Mouse (Mus musculus): ENCODE results near the gene Tmx2. TPM values are rescaled to one million over a fixed set of nuclear protein-coding genes. Genes with fewer than 3 reads are reported as not detected.
"Not testable (repeated sequence)": the region's sequence is repeated elsewhere in the genome, so short reads cannot be mapped to it uniquely, and the experiment has no call there.

The Tmx2 gene
- total RNA-seq, 1 experiment from 2014 or later = 48.9 TPM

- no peak for ATAC-seq (replicated peaks in 1 of 2; ENCODE audit: insufficient read depth in 1 of 2, low FRiP score in 2 of 2, low TSS enrichment in 1 of 2, low read depth in 1 of 2, poor library complexity in 2 of 2, severe bottlenecking in 2 of 2)
These were observed 24.6 kb upstream of the Tmx2 start for GRCm38 (mm10) chr2:84703497-84703896.

- ATAC-seq (replicated peaks in 1 of 2; ENCODE audit: insufficient read depth in 1 of 2, low FRiP score in 2 of 2, low TSS enrichment in 1 of 2, low read depth in 1 of 2, poor library complexity in 2 of 2, severe bottlenecking in 2 of 2) = no peak
These were observed 16.2 kb upstream of the Tmx2 start for GRCm38 (mm10) chr2:84695007-84695695.

GRCm38 (mm10) chr2:84690050-84690449 lies 11.1 kb upstream of the Tmx2 start:
- ATAC-seq (replicated peaks in 1 of 2; ENCODE audit: insufficient read depth in 1 of 2, low FRiP score in 2 of 2, low TSS enrichment in 1 of 2, low read depth in 1 of 2, poor library complexity in 2 of 2, severe bottlenecking in 2 of 2) = no peak

DNA sequence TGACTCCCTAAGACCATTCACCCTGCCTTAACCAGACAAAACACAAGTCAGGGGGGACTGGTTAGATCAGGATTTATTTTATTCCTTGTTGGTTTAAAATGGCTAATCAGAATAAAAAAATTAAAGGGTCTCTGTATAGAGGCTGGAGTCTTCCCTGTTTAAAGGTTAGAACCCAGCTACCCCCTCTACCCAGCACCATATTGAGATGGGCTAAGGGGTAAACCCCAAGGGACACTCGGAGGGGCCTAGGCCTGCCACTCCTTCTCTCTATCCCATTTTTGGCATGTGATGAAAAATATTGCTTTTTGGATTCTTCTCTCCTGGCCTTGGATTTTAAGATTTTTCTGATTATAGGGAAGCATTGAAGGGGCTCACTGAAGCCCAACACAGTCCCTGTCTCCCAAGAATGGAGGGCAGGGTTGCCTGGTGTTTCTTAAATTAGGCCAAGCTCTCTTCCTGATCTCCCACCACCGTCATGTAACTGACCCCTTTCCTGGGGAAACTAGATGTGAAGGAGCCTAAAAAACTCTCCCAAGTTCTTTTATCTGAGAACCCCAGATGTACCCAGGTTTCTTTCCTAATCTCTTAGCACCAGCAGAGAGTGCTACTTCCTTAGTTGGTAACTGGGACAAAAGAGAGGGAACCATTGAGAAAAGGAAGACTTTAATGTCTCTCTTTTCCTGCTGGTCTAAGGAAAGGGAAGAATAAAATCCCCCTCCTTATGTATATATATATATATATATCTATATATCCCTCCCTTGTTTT lies 9.3 kb upstream of the Tmx2 start:
- no peak for ATAC-seq (replicated peaks in 1 of 2; ENCODE audit: insufficient read depth in 1 of 2, low FRiP score in 2 of 2, low TSS enrichment in 1 of 2, low read depth in 1 of 2, poor library complexity in 2 of 2, severe bottlenecking in 2 of 2)

GRCm38 (mm10) chr2:84682605-84683183 lies 3.8 kb upstream of the Tmx2 start:
- no peak for ATAC-seq (replicated peaks in 1 of 2; ENCODE audit: insufficient read depth in 1 of 2, low FRiP score in 2 of 2, low TSS enrichment in 1 of 2, low read depth in 1 of 2, poor library complexity in 2 of 2, severe bottlenecking in 2 of 2)

DNA sequence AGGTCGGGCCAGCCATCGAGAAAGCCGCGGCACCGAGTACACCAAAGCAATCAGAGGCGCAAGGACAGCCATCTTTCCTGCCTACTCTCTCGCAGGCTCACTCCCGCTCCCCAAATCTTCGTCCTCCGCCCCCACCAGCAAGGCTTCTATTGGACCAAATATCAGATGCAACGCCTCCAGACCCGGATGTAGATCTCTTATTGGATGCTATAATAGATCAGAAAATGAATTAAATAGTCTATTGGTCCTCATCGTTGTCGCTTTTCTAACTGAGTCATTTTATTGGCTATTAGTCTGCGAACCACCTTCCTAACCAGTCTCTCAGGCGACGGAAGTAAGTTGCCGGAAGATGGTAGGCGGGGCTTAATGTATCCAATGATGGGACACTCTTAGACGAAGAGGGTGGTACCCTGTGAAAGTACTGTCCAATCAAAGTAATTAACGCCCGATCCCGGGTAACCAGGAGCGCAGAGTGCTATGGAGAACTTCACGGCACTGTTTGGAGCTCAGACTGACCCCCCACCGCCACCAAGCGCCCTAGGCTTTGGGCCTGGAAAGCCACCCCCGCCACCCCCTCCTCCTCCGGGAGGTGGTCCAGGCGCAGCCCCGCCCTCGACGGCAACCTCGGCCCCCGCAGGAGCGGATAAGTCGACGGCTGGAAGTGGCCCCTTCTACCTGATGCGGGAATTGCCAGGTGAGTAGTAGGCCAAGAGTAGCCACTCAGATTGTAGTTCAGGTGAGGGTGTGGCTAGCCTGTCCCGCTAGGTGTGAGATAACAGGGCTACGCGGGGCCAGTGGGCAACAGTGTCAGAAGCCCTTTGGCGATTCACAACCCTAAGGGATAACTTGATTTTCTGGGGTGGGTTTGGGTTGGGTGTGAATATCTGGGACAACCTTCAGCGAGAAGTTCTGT lies 716 bp downstream of the Tmx2 start, which contains the start of the genes Gm28635 and Med19:
Gene Gm28635 (minus strand): TSS at position 74 of the 913 bp plus-strand sequence.
Gene Med19 (plus strand): TSS at position 435 of the 913 bp plus-strand sequence.
- ATAC-seq (replicated peaks in 1 of 2; ENCODE audit: insufficient read depth in 1 of 2, low FRiP score in 2 of 2, low TSS enrichment in 1 of 2, low read depth in 1 of 2, poor library complexity in 2 of 2, severe bottlenecking in 2 of 2) = peak; percentile 98 to 99

DNA sequence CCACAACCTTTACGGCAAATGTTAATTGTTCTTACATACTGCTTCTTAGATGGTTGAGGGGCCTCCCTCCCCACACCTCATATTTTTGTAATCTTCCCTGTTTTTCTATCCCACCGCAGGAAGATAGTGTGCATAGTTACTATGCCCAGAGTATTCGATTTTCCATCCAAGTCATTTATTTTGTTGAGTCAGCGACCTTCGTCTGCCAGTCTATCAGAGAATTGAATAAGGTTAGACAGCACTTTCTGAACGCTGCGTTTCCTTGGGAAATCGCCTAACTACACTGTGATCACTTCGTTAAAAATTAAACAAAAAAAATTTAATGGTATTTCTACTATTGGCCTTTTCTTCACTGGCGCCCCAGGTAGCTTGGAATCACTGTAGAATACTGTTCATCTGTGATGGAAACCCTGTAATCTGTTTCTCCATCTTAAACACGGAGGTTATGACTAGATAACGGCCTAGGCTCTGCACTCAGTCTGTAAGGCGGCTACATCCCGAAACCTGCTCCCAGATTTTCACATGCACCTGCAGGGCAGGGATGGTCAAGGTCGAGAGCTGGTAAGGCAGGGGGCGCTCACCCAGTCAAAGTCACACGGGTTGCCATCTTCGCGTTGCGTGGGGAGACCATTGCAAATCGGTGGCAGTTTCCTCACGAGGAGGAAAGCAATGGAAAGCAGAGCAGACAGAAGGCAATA lies 1.5 kb downstream of the Tmx2 start:
- peak; percentile 15 to 52; a peak in 3 of 4 replicates for ATAC-seq (replicated peaks in 1 of 2; ENCODE audit: insufficient read depth in 1 of 2, low FRiP score in 2 of 2, low TSS enrichment in 1 of 2, low read depth in 1 of 2, poor library complexity in 2 of 2, severe bottlenecking in 2 of 2)

GRCm38 (mm10) chr2:84671535-84671934 lies 7.4 kb downstream of the Tmx2 start:
- ATAC-seq (replicated peaks in 1 of 2; ENCODE audit: insufficient read depth in 1 of 2, low FRiP score in 2 of 2, low TSS enrichment in 1 of 2, low read depth in 1 of 2, poor library complexity in 2 of 2, severe bottlenecking in 2 of 2) = not testable (repeated sequence)

GRCm38 (mm10) chr2:84670569-84670933 lies 8.4 kb downstream of the Tmx2 start, which contains the start of gene Selenoh:
Gene Selenoh (minus strand): TSS chr2:84670770.
- peak; percentile 91 to 94 for ATAC-seq (replicated peaks in 1 of 2; ENCODE audit: insufficient read depth in 1 of 2, low FRiP score in 2 of 2, low TSS enrichment in 1 of 2, low read depth in 1 of 2, poor library complexity in 2 of 2, severe bottlenecking in 2 of 2)

- peak; percentile 39 to 44 for ATAC-seq (replicated peaks in 1 of 2; ENCODE audit: insufficient read depth in 1 of 2, low FRiP score in 2 of 2, low TSS enrichment in 1 of 2, low read depth in 1 of 2, poor library complexity in 2 of 2, severe bottlenecking in 2 of 2)
These were observed 8.9 kb downstream of the Tmx2 start for GRCm38 (mm10) chr2:84669828-84670568.

GRCm38 (mm10) chr2:84666081-84666480 lies 12.9 kb downstream of the Tmx2 start:
- no peak for ATAC-seq (replicated peaks in 1 of 2; ENCODE audit: insufficient read depth in 1 of 2, low FRiP score in 2 of 2, low TSS enrichment in 1 of 2, low read depth in 1 of 2, poor library complexity in 2 of 2, severe bottlenecking in 2 of 2)

- ATAC-seq (replicated peaks in 1 of 2; ENCODE audit: insufficient read depth in 1 of 2, low FRiP score in 2 of 2, low TSS enrichment in 1 of 2, low read depth in 1 of 2, poor library complexity in 2 of 2, severe bottlenecking in 2 of 2) = peak in 1 of 2 experiments; percentile 54; a peak in 1 of 4 replicates
These were observed 16.1 kb downstream of the Tmx2 start for GRCm38 (mm10) chr2:84662866-84663265.

DNA sequence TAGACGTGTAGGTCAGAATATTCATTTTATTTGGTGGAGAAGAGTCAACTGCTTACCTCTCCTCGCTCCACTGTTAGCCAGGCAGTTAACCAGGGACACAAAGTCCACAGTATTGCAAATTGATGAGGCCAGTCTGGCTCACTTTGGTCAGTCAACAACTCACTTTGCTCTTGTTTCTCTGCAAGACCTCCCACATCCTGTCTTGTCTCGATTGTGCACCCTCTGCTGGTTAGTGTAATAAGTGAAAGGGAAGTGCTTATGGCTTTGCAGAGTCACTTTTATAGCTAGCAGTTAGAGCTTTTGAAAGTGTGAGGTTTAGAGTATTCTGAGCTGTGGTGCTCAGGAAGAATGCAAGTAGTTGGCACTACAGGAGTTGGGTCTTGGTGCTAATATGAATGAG lies 18.7 kb downstream of the Tmx2 start:
- ATAC-seq (replicated peaks in 1 of 2; ENCODE audit: insufficient read depth in 1 of 2, low FRiP score in 2 of 2, low TSS enrichment in 1 of 2, low read depth in 1 of 2, poor library complexity in 2 of 2, severe bottlenecking in 2 of 2) = peak; percentile 79 to 83

- ATAC-seq (replicated peaks in 1 of 2; ENCODE audit: insufficient read depth in 1 of 2, low FRiP score in 2 of 2, low TSS enrichment in 1 of 2, low read depth in 1 of 2, poor library complexity in 2 of 2, severe bottlenecking in 2 of 2) = no peak
These were observed 20.1 kb downstream of the Tmx2 start, which contains the start of gene Btbd18 for GRCm38 (mm10) chr2:84658806-84659205. Gene Btbd18 (plus strand): TSS chr2:84659079.

DNA sequence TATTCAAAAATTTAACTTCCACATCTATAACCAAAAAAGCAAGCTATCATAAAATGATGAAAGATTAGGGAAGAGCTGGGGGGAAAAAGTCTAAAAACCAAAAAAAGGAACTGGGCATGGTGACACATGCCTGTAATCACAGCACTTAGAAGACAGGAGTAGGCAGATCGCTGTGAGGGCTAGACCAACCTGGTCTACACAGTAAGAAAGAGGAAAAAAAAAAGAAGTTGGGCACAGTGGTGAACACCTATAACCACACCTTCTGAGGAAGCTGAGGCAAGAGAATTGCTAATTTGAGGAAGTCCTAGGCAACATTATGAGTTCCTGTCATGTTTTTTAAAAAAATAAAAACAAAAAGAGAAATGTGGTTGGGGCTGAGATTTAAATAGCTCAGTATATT lies 23.1 kb downstream of the Tmx2 start:
- ATAC-seq (replicated peaks in 1 of 2; ENCODE audit: insufficient read depth in 1 of 2, low FRiP score in 2 of 2, low TSS enrichment in 1 of 2, low read depth in 1 of 2, poor library complexity in 2 of 2, severe bottlenecking in 2 of 2) = peak; percentile 88 to 93

- no peak for ATAC-seq (replicated peaks in 1 of 2; ENCODE audit: insufficient read depth in 1 of 2, low FRiP score in 2 of 2, low TSS enrichment in 1 of 2, low read depth in 1 of 2, poor library complexity in 2 of 2, severe bottlenecking in 2 of 2)
These were observed 25.6 kb downstream of the Tmx2 start for GRCm38 (mm10) chr2:84653354-84653753.
